Mouse (Mus musculus) liver, embryonic 14.5 days (tissue): ENCODE data around the gene Spats2.

Experiments used
- CTCF ChIP-seq: IDR thresholded peaks from 2 replicates; pipeline ENCODE4 v1.5.1; 2016; ENCODE audit warnings: antibody characterized with exemption, low read depth, control low read depth
- EP300 ChIP-seq: IDR thresholded peaks from 2 replicates; pipeline ENCODE4 v1.6.1; 2016; ENCODE audit warnings: antibody characterized with exemption, low read depth

- TF ChIP-seq CTCF (no peak), EP300 (no peak)
These were observed 133.5 kb downstream of the Spats2 start for GRCm38 (mm10) chr15:99259167-99259729.
